Mouse (Mus musculus): ENCODE data around the gene Srek1.

The Srek1 gene

GRCm38 (mm10) chr13:103774119-103774757 is at the start of gene Srek1:
Gene Srek1 (minus strand): TSS chr13:103774608.
- DNase-seq (ENCODE audit: extremely low read depth, low read depth, low spot score) = no peak

- DNase-seq (ENCODE audit: extremely low read depth, low read depth, low spot score) = no peak
Measured at GRCm38 (mm10) chr13:103822270-103822669, 47.9 kb upstream of the Srek1 start.

GRCm38 (mm10) chr13:103819377-103819776 is 45.0 kb upstream of the Srek1 start:
- no peak for DNase-seq (ENCODE audit: extremely low read depth, low read depth, low spot score)

- DNase-seq (ENCODE audit: extremely low read depth, low read depth, low spot score) = no peak
Measured at GRCm38 (mm10) chr13:103817935-103818334, 43.5 kb upstream of the Srek1 start.

GRCm38 (mm10) chr13:103807464-103807863 is 33.1 kb upstream of the Srek1 start:
- no peak for DNase-seq (ENCODE audit: extremely low read depth, low read depth, low spot score)

- no peak for DNase-seq (ENCODE audit: extremely low read depth, low read depth, low spot score)
Measured at GRCm38 (mm10) chr13:103806210-103806851, 31.9 kb upstream of the Srek1 start.

- no peak for DNase-seq (ENCODE audit: extremely low read depth, low read depth, low spot score)
Measured at GRCm38 (mm10) chr13:103803721-103804120, 29.3 kb upstream of the Srek1 start.

GRCm38 (mm10) chr13:103801021-103801420 is 26.6 kb upstream of the Srek1 start:
- DNase-seq (ENCODE audit: extremely low read depth, low read depth, low spot score) = no peak

GRCm38 (mm10) chr13:103794688-103795543 is 20.5 kb upstream of the Srek1 start:
- DNase-seq (ENCODE audit: extremely low read depth, low read depth, low spot score) = no peak

- DNase-seq (ENCODE audit: extremely low read depth, low read depth, low spot score) = no peak
Measured at GRCm38 (mm10) chr13:103779922-103780585, 5.6 kb upstream of the Srek1 start.

GRCm38 (mm10) chr13:103777126-103777525 is 2.7 kb upstream of the Srek1 start:
- DNase-seq (ENCODE audit: extremely low read depth, low read depth, low spot score) = no peak

- no peak for DNase-seq (ENCODE audit: extremely low read depth, low read depth, low spot score)
Measured at GRCm38 (mm10) chr13:103773407-103774118, 845 bp downstream of the Srek1 start.

- no peak for DNase-seq (ENCODE audit: extremely low read depth, low read depth, low spot score)
Measured at GRCm38 (mm10) chr13:103772917-103773316, 1.5 kb downstream of the Srek1 start.

GRCm38 (mm10) chr13:103770821-103771220 is 3.6 kb downstream of the Srek1 start:
- peak; percentile 64 for DNase-seq (ENCODE audit: extremely low read depth, low read depth, low spot score)

- no peak for DNase-seq (ENCODE audit: extremely low read depth, low read depth, low spot score)
Measured at GRCm38 (mm10) chr13:103767935-103768334, 6.5 kb downstream of the Srek1 start.

- DNase-seq (ENCODE audit: extremely low read depth, low read depth, low spot score) = no peak
Measured at GRCm38 (mm10) chr13:103763640-103764039, 10.8 kb downstream of the Srek1 start.

- DNase-seq (ENCODE audit: extremely low read depth, low read depth, low spot score) = no peak
Measured at GRCm38 (mm10) chr13:103761971-103762370, 12.4 kb downstream of the Srek1 start.

- DNase-seq (ENCODE audit: extremely low read depth, low read depth, low spot score) = no peak
Measured at GRCm38 (mm10) chr13:103751421-103751820, 23.0 kb downstream of the Srek1 start.

- DNase-seq (ENCODE audit: extremely low read depth, low read depth, low spot score) = no peak
Measured at GRCm38 (mm10) chr13:103745688-103746087, 28.7 kb downstream of the Srek1 start.

GRCm38 (mm10) chr13:103745160-103745559 is 29.2 kb downstream of the Srek1 start:
- no peak for DNase-seq (ENCODE audit: extremely low read depth, low read depth, low spot score)

Measured in fat pad, adult 2 months (tissue).